32 mouse cellular contexts compared by ENCODE assay signal in the genomic region with DNA sequence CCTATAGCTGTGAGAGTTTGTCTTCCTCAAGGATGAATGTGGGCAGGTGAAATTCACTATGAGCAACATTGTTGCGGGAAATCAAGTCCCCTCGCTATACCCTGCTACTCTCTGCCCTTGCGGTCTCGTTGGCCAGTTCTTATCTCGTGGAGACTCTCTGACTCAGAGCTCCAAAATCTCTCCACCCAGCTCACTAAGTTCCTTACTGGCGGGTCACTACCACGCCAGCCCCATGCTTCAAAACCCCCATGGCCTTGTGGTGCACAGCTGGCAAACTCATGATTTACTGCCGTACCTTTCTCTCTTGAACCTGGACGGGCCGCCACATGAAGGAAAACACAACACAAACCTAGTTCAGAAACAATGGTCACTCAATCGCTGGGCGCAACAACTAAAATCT. TPM values are rescaled to one million over a fixed set of nuclear protein-coding genes. Genes with fewer than 3 reads are reported as not detected.
DNase-seq lines count a peak whose midpoint lies in the region; ATAC-seq and TF ChIP-seq lines count a peak whose summit lies in the region.
"Had no signal": no experiment of that assay in that cellular context is flagged by ENCODE, and none has a peak within 500 bp of the region (broad histone marks: within the 10 kb centered on the region; RNA-seq: fewer than 3 reads in every experiment).

No protein-coding gene starts in this region.

- no peaks in the 10 kb centered on the region for H3K27me3 ChIP-seq in C2C12 (ENCODE audit: control insufficient read depth, insufficient read depth, insufficient read length)
- no peaks in the 10 kb centered on the region for H3K27me3 ChIP-seq in ES-Bruce4 (ENCODE audit: control insufficient read depth, insufficient read depth, low read length, poor library complexity, severe bottlenecking)
- no peaks in the 10 kb centered on the region for H3K27me3 ChIP-seq in myocyte (ENCODE audit: control insufficient read depth, insufficient read depth, insufficient read length)
- no peaks in the 10 kb centered on the region for H3K27me3 ChIP-seq in hindbrain, embryonic 16.5 days (replicated peaks; ENCODE audit: control insufficient read depth, insufficient read depth, low read length)
- H3K27me3 ChIP-seq in intestine, embryonic 15.5 days (replicated peaks): no peaks in the 10 kb centered on the region
- H3K27me3 ChIP-seq: embryonic facial prominence, embryonic 13.5 days; forebrain, embryonic 12.5 days had no signal

- TF ChIP-seq CTCF in C2C12 (IDR thresholded peaks at IDR 0.05; ENCODE audit: control insufficient read depth, insufficient read depth, insufficient read length) (no peak), ES-Bruce4 (IDR thresholded peaks at IDR 0.05; ENCODE audit: low read depth, low read length) (no peak)

- TF ChIP-seq POLR2A in ES-Bruce4 (IDR thresholded peaks at IDR 0.05; ENCODE audit: insufficient read depth, low read length) (no peak), myocyte (IDR thresholded peaks at IDR 0.05; ENCODE audit: insufficient read length, low read depth) (no peak)

- H3K4me2 ChIP-seq in myocyte (ENCODE audit: low read depth): peak overlapping the region; percentile 82
- H3K4me2 ChIP-seq in hindbrain, embryonic 16.5 days (ENCODE audit: low read length): no peak overlapping the region
- no peak overlapping the region for H3K4me2 ChIP-seq in intestine, embryonic 15.5 days (replicated peaks)
- H3K4me2 ChIP-seq: embryonic facial prominence, embryonic 13.5 days; forebrain, embryonic 12.5 days; heart, embryonic 11.5 days; hindbrain, embryonic 13.5 days had no signal

- 0 out of 2 replicates have a peak overlapping the region, but pooled peaks have one; percentile 15 for H3K9ac ChIP-seq in ES-Bruce4 (ENCODE audit: low read depth, poor library complexity, severe bottlenecking)
- no peak overlapping the region for H3K9ac ChIP-seq in hindbrain, embryonic 16.5 days (ENCODE audit: low read depth, low read length)
- no peak overlapping the region for H3K9ac ChIP-seq in intestine, embryonic 15.5 days
- H3K9ac ChIP-seq: embryonic facial prominence, embryonic 13.5 days; forebrain, embryonic 12.5 days; hindbrain, embryonic 13.5 days had no signal

- H3K79me2 ChIP-seq in C2C12 (ENCODE audit: control insufficient read depth, insufficient read depth) (no peaks in the 10 kb centered on the region), myocyte (ENCODE audit: control insufficient read depth, insufficient read depth) (no peaks in the 10 kb centered on the region)

- no peak for ATAC-seq in hindbrain, embryonic 16.5 days
- no peak for ATAC-seq in intestine, embryonic 15.5 days
- ATAC-seq: CD4-positive, CD25-positive, alpha-beta regulatory T cell, adult 4 months; forebrain, embryonic 16.5 days; hindbrain, postnatal 0 days; inflammation-experienced regulatory T-cells, adult 6 months; intestine, postnatal 0 days had no signal

- no peaks in the 10 kb centered on the region for H3K4me1 ChIP-seq in ES-Bruce4 (ENCODE audit: control insufficient read depth, insufficient read depth, low read length)
- H3K4me1 ChIP-seq in hindbrain, embryonic 16.5 days (ENCODE audit: control insufficient read depth, insufficient read depth, low read depth, low read length): no peaks in the 10 kb centered on the region
- no peaks in the 10 kb centered on the region for H3K4me1 ChIP-seq in intestine, embryonic 15.5 days (replicated peaks)
- H3K4me1 ChIP-seq: embryonic facial prominence, embryonic 10.5 days; embryonic facial prominence, embryonic 13.5 days; forebrain, embryonic 12.5 days; hindbrain, embryonic 10.5 days; hindbrain, embryonic 13.5 days had no signal

- no peak for TF ChIP-seq EP300 in ES-Bruce4 (IDR thresholded peaks at IDR 0.05; ENCODE audit: insufficient read depth, low read depth, low read length)

- 85% methylated on average over 12 of the region's 12 CpGs for WGBS in hindbrain, embryonic 16.5 days
- 73% methylated on average over 12 of the region's 12 CpGs for WGBS in intestine, embryonic 15.5 days

- H3ac ChIP-seq in C2C12 (ENCODE audit: control insufficient read depth, insufficient read length, low read depth) (no peak overlapping the region), myocyte (ENCODE audit: control insufficient read depth, insufficient read length) (no peak overlapping the region)

- DNase-seq in heart, adult 11 months: peak; percentile 81
- DNase-seq in heart, adult 18-20 months: no peak
- DNase-seq: adrenal gland, adult 8-10 months; adrenal gland, postnatal 25 days; B cell, adult 2 months; cerebellum, adult 11 months; cerebellum, adult 2 months; cerebellum, adult 9-11 months; cerebellum, postnatal 25 days; gastrocnemius, postnatal 10 days; gastrocnemius, postnatal 36 days; heart, postnatal 36 days; kidney, adult 2 months had no signal

- no peak overlapping the region for H3K27ac ChIP-seq in ES-Bruce4 (ENCODE audit: insufficient read depth, low read length)
- no peak overlapping the region for H3K27ac ChIP-seq in hindbrain, embryonic 16.5 days (ENCODE audit: low read depth, low read length)
- H3K27ac ChIP-seq in intestine, embryonic 15.5 days: no peak overlapping the region
- H3K27ac ChIP-seq: embryonic facial prominence, embryonic 10.5 days; embryonic facial prominence, embryonic 13.5 days; forebrain, embryonic 12.5 days; hindbrain, embryonic 10.5 days; hindbrain, embryonic 13.5 days; hindbrain, postnatal 0 days had no signal

- H3K4me3 ChIP-seq in C2C12 (ENCODE audit: insufficient read depth, poor library complexity, severe bottlenecking): no peak overlapping the region
- H3K4me3 ChIP-seq in ES-Bruce4 (ENCODE audit: low read depth, low read length): no peak overlapping the region
- no peak overlapping the region for H3K4me3 ChIP-seq in myocyte
- no peak overlapping the region for H3K4me3 ChIP-seq in hindbrain, embryonic 16.5 days (ENCODE audit: low read length)
- H3K4me3 ChIP-seq in intestine, embryonic 15.5 days (replicated peaks): no peak overlapping the region
- H3K4me3 ChIP-seq: embryonic facial prominence, embryonic 10.5 days; embryonic facial prominence, embryonic 13.5 days; erythroblast, embryonic 14.5 days; forebrain, embryonic 12.5 days; hindbrain, embryonic 10.5 days; hindbrain, embryonic 13.5 days had no signal

- no peaks in the 10 kb centered on the region for H3K79me3 ChIP-seq in C2C12 (ENCODE audit: low read depth)

- no peaks in the 10 kb centered on the region for H3K9me3 ChIP-seq in ES-Bruce4 (replicated peaks; ENCODE audit: control insufficient read depth, insufficient read depth, low read length, poor library complexity, severe bottlenecking)
- H3K9me3 ChIP-seq in hindbrain, embryonic 16.5 days (ENCODE audit: control insufficient read depth, low read length): no peaks in the 10 kb centered on the region
- no peaks in the 10 kb centered on the region for H3K9me3 ChIP-seq in intestine, embryonic 15.5 days
- H3K9me3 ChIP-seq: embryonic facial prominence, embryonic 10.5 days; embryonic facial prominence, embryonic 13.5 days; forebrain, embryonic 12.5 days; hindbrain, embryonic 10.5 days; hindbrain, embryonic 13.5 days had no signal

- no peaks in the 10 kb centered on the region for H3K36me3 ChIP-seq in C2C12 (ENCODE audit: control insufficient read depth, insufficient read depth)
- H3K36me3 ChIP-seq in ES-Bruce4 (ENCODE audit: control insufficient read depth, insufficient read depth, low read length, poor library complexity, severe bottlenecking): no peaks in the 10 kb centered on the region
- H3K36me3 ChIP-seq in myocyte (ENCODE audit: control insufficient read depth, insufficient read depth): no peaks in the 10 kb centered on the region
- H3K36me3 ChIP-seq in hindbrain, embryonic 16.5 days (ENCODE audit: control insufficient read depth, insufficient read depth, low read length): no peaks in the 10 kb centered on the region
- no peaks in the 10 kb centered on the region for H3K36me3 ChIP-seq in intestine, embryonic 15.5 days
- H3K36me3 ChIP-seq: embryonic facial prominence, embryonic 10.5 days; embryonic facial prominence, embryonic 13.5 days; forebrain, embryonic 12.5 days; hindbrain, embryonic 10.5 days; hindbrain, embryonic 13.5 days had no signal

RNA-seq across cellular contexts. Expression of a gene that starts 11.0 kb away (rescaled TPM):
- 10 to 100 TPM; 12.5 to 15.2 TPM for total RNA-seq in heart, adult 18-20 months (2021)
- polyA plus RNA-seq in C2C12 (2012; fragmentation: generic; extraction: Trizol): 22.3 TPM
- 17.9 and 24.9 TPM in 2 replicates for polyA plus RNA-seq in ES-Bruce4 (2011; ENCODE audit: insufficient read depth, insufficient read length, low read depth, missing spikeins)
- 33.2 TPM for polyA plus RNA-seq in myocyte (2012; fragmentation: generic; extraction: Trizol)
- polyA plus RNA-seq in hindbrain, embryonic 16.5 days (2015; fragmentation: Nextera tagmentation; extraction: Ambion mirVana): 35.4 and 37.3 TPM in 2 replicates
- polyA plus RNA-seq in intestine, embryonic 15.5 days (2015; fragmentation: Nextera tagmentation; extraction: Ambion mirVana): 22.5 and 26.0 TPM in 2 replicates

RNA-seq across cellular contexts. Expression of a gene that starts 11.2 kb away (rescaled TPM):
- 10 to 100 TPM; 35.9 to 40.4 TPM for total RNA-seq in heart, adult 18-20 months (2021)
- polyA plus RNA-seq in C2C12 (2012; fragmentation: generic; extraction: Trizol): 4.0 TPM
- polyA plus RNA-seq in ES-Bruce4 (2011; ENCODE audit: insufficient read depth, insufficient read length, low read depth, missing spikeins): 4.4 and 5.6 TPM in 2 replicates
- 1.4 TPM for polyA plus RNA-seq in myocyte (2012; fragmentation: generic; extraction: Trizol)
- 7.7 and 8.4 TPM in 2 replicates for polyA plus RNA-seq in hindbrain, embryonic 16.5 days (2015; fragmentation: Nextera tagmentation; extraction: Ambion mirVana)
- polyA plus RNA-seq in intestine, embryonic 15.5 days (2015; fragmentation: Nextera tagmentation; extraction: Ambion mirVana): 1.2 and 1.3 TPM in 2 replicates
- polyA plus RNA-seq: CD4-positive, CD25-positive, alpha-beta regulatory T cell, adult 4 months; inflammation-experienced regulatory T-cells, adult 6 months had no signal

RNA-seq across cellular contexts. Expression of a gene that starts 34.5 kb away (rescaled TPM):
- under 1 TPM; 0.07 to 0.33 TPM for total RNA-seq in heart, adult 18-20 months (2021)
- not detected for polyA plus RNA-seq in C2C12 (2012; fragmentation: generic; extraction: Trizol)
- 4.2 and 4.9 TPM in 2 replicates for polyA plus RNA-seq in ES-Bruce4 (2011; ENCODE audit: insufficient read depth, insufficient read length, low read depth, missing spikeins)
- 0.01 TPM for polyA plus RNA-seq in myocyte (2012; fragmentation: generic; extraction: Trizol)
- 84.5 and 88.1 TPM in 2 replicates for polyA plus RNA-seq in hindbrain, embryonic 16.5 days (2015; fragmentation: Nextera tagmentation; extraction: Ambion mirVana)
- polyA plus RNA-seq in intestine, embryonic 15.5 days (2015; fragmentation: Nextera tagmentation; extraction: Ambion mirVana): 4.1 and 4.5 TPM in 2 replicates
- total RNA-seq: common myeloid progenitor, adult 5-6 weeks had no signal
- polyA plus RNA-seq: erythroblast, embryonic 14.5 days had no signal

RNA-seq across cellular contexts. Expression of a gene that starts 58.5 kb away (rescaled TPM):
- 10 to 100 TPM; 44.8 to 55.0 TPM for total RNA-seq in heart, adult 18-20 months (2021)
- polyA plus RNA-seq in C2C12 (2012; fragmentation: generic; extraction: Trizol) (47.1 TPM), ES-Bruce4 (2011; ENCODE audit: insufficient read depth, insufficient read length, low read depth, missing spikeins) (41.3 and 45.7 TPM in 2 replicates), myocyte (2012; fragmentation: generic; extraction: Trizol) (35.6 TPM)
- 82.1 and 85.6 TPM in 2 replicates for polyA plus RNA-seq in hindbrain, embryonic 16.5 days (2015; fragmentation: Nextera tagmentation; extraction: Ambion mirVana)
- 52.6 and 61.8 TPM in 2 replicates for polyA plus RNA-seq in intestine, embryonic 15.5 days (2015; fragmentation: Nextera tagmentation; extraction: Ambion mirVana)

RNA-seq across cellular contexts. Expression of a gene that starts 58.7 kb away (rescaled TPM):
- total RNA-seq in heart, adult 18-20 months (2021): 1 to 10 TPM; 4.6 to 5.0 TPM
- polyA plus RNA-seq in C2C12 (2012; fragmentation: generic; extraction: Trizol): 0.06 TPM
- polyA plus RNA-seq in ES-Bruce4 (2011; ENCODE audit: insufficient read depth, insufficient read length, low read depth, missing spikeins): not detected in 2 replicates
- 0.11 TPM for polyA plus RNA-seq in myocyte (2012; fragmentation: generic; extraction: Trizol)
- 0.11 TPM in 1 of 2 replicates, not detected in the other for polyA plus RNA-seq in hindbrain, embryonic 16.5 days (2015; fragmentation: Nextera tagmentation; extraction: Ambion mirVana)
- polyA plus RNA-seq in intestine, embryonic 15.5 days (2015; fragmentation: Nextera tagmentation; extraction: Ambion mirVana): not detected in 2 replicates
- total RNA-seq: adrenal gland, postnatal 25 days; MEL had no signal
- polyA plus RNA-seq: CD4-positive, CD25-positive, alpha-beta regulatory T cell, adult 4 months; embryonic facial prominence, embryonic 10.5 days; embryonic facial prominence, embryonic 13.5 days; forebrain, embryonic 12.5 days; forebrain, embryonic 16.5 days; hindbrain, embryonic 10.5 days; hindbrain, embryonic 13.5 days; hindbrain, postnatal 0 days; intestine, postnatal 0 days had no signal

Comparison
In these comparisons a context has a peak if more than half of its experiments do, and no peak if none do; other contexts are left out.
1. RNA of a gene that starts 34.5 kb away (polyA plus RNA-seq): 84.5 to 88.1 TPM in hindbrain, embryonic 16.5 days; 4.2 to 4.9 TPM in ES-Bruce4, 4.1 to 4.5 TPM in intestine, embryonic 15.5 days, 0.01 TPM in myocyte (single experiment) and not detected in C2C12 (single experiment); every median in the first group is over 10 times any median in the second.